Mouse (Mus musculus) regulatory T cell (primary cell): ENCODE results near the gene Lyl1.
"Not testable (repeated sequence)": the region's sequence is repeated elsewhere in the genome, so short reads cannot be mapped to it uniquely, and the experiment has no call there.

Experiments
- in situ Hi-C: fragments of 300-600 bp; cut with MboI, MseI; formaldehyde crosslinking; loops from one replicate; pipeline ENCODE4 v1.15.1; 2025; ENCODE audit warnings: high pct_unique_total_duplicates

Lyl1 gene

GRCm38 (mm10) chr8:84665385-84665893 is 35.8 kb upstream of the Lyl1 start:
- in situ Hi-C loops: no loop called here

GRCm38 (mm10) chr8:84668081-84668480 is 33.2 kb upstream of the Lyl1 start:
- in situ Hi-C loops: no loop called here

GRCm38 (mm10) chr8:84668731-84669485 is 32.3 kb upstream of the Lyl1 start:
- in situ Hi-C loops: no loop called here

- in situ Hi-C loops: not testable (repeated sequence)
Observed at GRCm38 (mm10) chr8:84670295-84671006, 30.8 kb upstream of the Lyl1 start.

- in situ Hi-C loops: no loop called here
Observed at GRCm38 (mm10) chr8:84677305-84677704, 24.0 kb upstream of the Lyl1 start.

- in situ Hi-C loops: no loop called here
Observed at GRCm38 (mm10) chr8:84681476-84681875, 19.8 kb upstream of the Lyl1 start.

- in situ Hi-C loops: no loop called here
Observed at GRCm38 (mm10) chr8:84682257-84682656, 19.0 kb upstream of the Lyl1 start.

GRCm38 (mm10) chr8:84684537-84684936 is 16.7 kb upstream of the Lyl1 start:
- in situ Hi-C loops: no loop called here

- in situ Hi-C loops: no loop called here
Observed at GRCm38 (mm10) chr8:84686191-84687002, 14.9 kb upstream of the Lyl1 start, which contains the start of gene Trmt1. TSS of gene Trmt1 (plus strand) at chr8:84686307.

- in situ Hi-C loops: no loop called here
Observed at GRCm38 (mm10) chr8:84687003-84687704, 14.1 kb upstream of the Lyl1 start.

GRCm38 (mm10) chr8:84687705-84688100 is 13.6 kb upstream of the Lyl1 start, which contains the start of gene Nacc1:
TSS of gene Nacc1 (minus strand) at chr8:84687862.
- in situ Hi-C loops: no loop called here

GRCm38 (mm10) chr8:84689091-84689915 is 12.0 kb upstream of the Lyl1 start:
- in situ Hi-C loops: no loop called here

GRCm38 (mm10) chr8:84693332-84693731 is 7.9 kb upstream of the Lyl1 start:
- in situ Hi-C loops: loop anchor here (5.0 kb wide), 1 partner anchor 344 kb away; the partner anchor contains the start of gene Tnpo2

GRCm38 (mm10) chr8:84695140-84695539 is 6.1 kb upstream of the Lyl1 start:
- in situ Hi-C loops: loop anchor here (5.0 kb wide), 1 partner anchor 117 kb away; no protein-coding TSS in a partner anchor

GRCm38 (mm10) chr8:84697166-84698130 is 3.8 kb upstream of the Lyl1 start:
- in situ Hi-C loops: loop anchor here (5.0 kb wide), 1 partner anchor 115 kb away; no protein-coding TSS in a partner anchor

- in situ Hi-C loops: loop anchor here (5.0 kb wide), 1 partner anchor 114 kb away; no protein-coding TSS in a partner anchor
Observed at GRCm38 (mm10) chr8:84698288-84698687, 3.0 kb upstream of the Lyl1 start.

GRCm38 (mm10) chr8:84698929-84699401 is 2.3 kb upstream of the Lyl1 start:
- in situ Hi-C loops: loop anchor here (5.0 kb wide), 1 partner anchor 113 kb away; no protein-coding TSS in a partner anchor

GRCm38 (mm10) chr8:84699861-84700322 is 1.4 kb upstream of the Lyl1 start:
- in situ Hi-C loops: loop anchor here (5.0 kb wide), 1 partner anchor 112 kb away; no protein-coding TSS in a partner anchor
